In the genomic region with DNA sequence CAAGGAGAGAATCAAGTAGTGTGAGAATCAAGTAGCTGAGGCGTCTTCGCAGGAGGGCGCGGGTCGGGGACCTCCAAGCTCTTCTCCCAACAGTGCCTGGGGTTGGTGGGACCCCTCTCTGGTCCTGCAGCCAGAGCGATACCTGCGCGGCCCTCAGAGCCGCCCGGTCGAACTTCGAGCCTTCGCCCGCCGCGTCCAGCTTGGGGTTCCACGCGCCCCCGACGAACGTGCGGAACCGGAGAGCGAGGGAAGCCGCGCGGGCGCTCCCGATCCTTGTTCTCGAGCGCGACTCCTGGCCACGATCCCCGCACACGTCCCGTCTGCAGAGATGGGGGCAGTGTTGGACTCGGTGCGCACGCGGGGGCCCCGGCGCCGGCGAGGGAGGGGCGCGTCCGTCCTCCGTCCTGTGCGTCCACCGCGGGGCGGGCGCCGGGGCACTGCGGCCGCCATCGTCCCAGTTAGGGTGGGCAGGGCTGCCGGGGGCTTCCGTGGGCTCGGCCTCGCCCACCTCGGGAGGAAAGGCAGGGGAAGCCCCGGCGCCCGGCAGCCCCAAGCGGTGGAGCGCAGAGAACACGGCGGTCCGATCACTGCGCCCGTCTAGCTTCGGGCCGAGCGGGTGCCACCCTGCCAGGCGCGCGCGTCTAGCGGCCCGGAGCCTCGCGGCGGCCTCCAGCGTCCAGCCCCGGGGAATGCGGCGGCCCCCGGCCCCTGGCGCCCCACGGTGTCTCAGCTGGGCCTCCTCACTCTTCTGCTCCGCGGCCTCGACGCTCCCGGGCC, we compare ENCODE assay signal across 7 mouse cellular contexts. TPM values are rescaled to one million over a fixed set of nuclear protein-coding genes. Genes with fewer than 3 reads are reported as not detected.
DNase-seq lines count a peak whose midpoint lies in the region; ATAC-seq lines count a peak whose summit lies in the region.

TSS of gene She (plus strand) at position 556 of the 777 bp plus-strand sequence.

- peak within 1 kb of the TSS; percentile 66 for H3K9ac ChIP-seq in limb, embryonic 13.5 days

- peaks cover 77% of the 10 kb centered on the region for H3K27me3 ChIP-seq in forebrain, embryonic 10.5 days (ENCODE audit: poor library complexity, severe bottlenecking)
- peaks cover 79% of the 10 kb centered on the region for H3K27me3 ChIP-seq in hindbrain, embryonic 10.5 days (ENCODE audit: insufficient read depth, poor library complexity, severe bottlenecking)
- H3K27me3 ChIP-seq in limb, embryonic 13.5 days: peaks cover 81% of the 10 kb centered on the region

- peak; percentile 59; the same call in 1 of the 2 replicates for ATAC-seq in limb, embryonic 13.5 days (ENCODE audit: low FRiP score, low read depth)

- no peaks in the 10 kb centered on the region for H3K36me3 ChIP-seq in forebrain, embryonic 10.5 days (replicated peaks)
- H3K36me3 ChIP-seq in hindbrain, embryonic 10.5 days: no peaks in the 10 kb centered on the region
- no peaks in the 10 kb centered on the region for H3K36me3 ChIP-seq in limb, embryonic 13.5 days

- 2% methylated on average over 90 of the region's 96 CpGs for WGBS in forebrain, embryonic 10.5 days
- 3% methylated on average over 96 of the region's 96 CpGs for WGBS in hindbrain, embryonic 10.5 days
- 2% methylated on average over 92 of the region's 96 CpGs for WGBS in limb, embryonic 13.5 days

- peak within 1 kb of the TSS; percentile 58; the same call in 1 of the 2 replicates for H3K27ac ChIP-seq in forebrain, embryonic 10.5 days
- H3K27ac ChIP-seq in hindbrain, embryonic 10.5 days: peak within 1 kb of the TSS; percentile 70
- H3K27ac ChIP-seq in limb, embryonic 13.5 days: no peak within 1 kb of the TSS

- H3K4me3 ChIP-seq in forebrain, embryonic 10.5 days: peak within 1 kb of the TSS; percentile 51
- H3K4me3 ChIP-seq in hindbrain, embryonic 10.5 days: peak within 1 kb of the TSS; percentile 54
- H3K4me3 ChIP-seq in limb, embryonic 13.5 days: peak within 1 kb of the TSS; percentile 52

- peak within 1 kb of the TSS; percentile 72 for H3K4me2 ChIP-seq in limb, embryonic 13.5 days (replicated peaks)

- H3K9me3 ChIP-seq in forebrain, embryonic 10.5 days: no peaks in the 10 kb centered on the region; the same call in 1 of the 2 replicates
- 0 out of 2 replicates have a peak, but pooled peaks cover 2% of the 10 kb centered on the region for H3K9me3 ChIP-seq in hindbrain, embryonic 10.5 days
- H3K9me3 ChIP-seq in limb, embryonic 13.5 days: peaks cover 5% of the 10 kb centered on the region; the same call in 1 of the 2 replicates

- H3K4me1 ChIP-seq in forebrain, embryonic 10.5 days: peaks cover 13% of the 10 kb centered on the region
- peaks cover 12% of the 10 kb centered on the region for H3K4me1 ChIP-seq in hindbrain, embryonic 10.5 days (replicated peaks)
- peaks cover 10% of the 10 kb centered on the region for H3K4me1 ChIP-seq in limb, embryonic 13.5 days

- DNase-seq in adrenal gland, postnatal 36 days: peak; percentile 41 to 64
- DNase-seq in forebrain, embryonic 10.5 days (ENCODE audit: extremely low spot score, low spot score): no peak
- peak; percentile 35 for DNase-seq in hindbrain, embryonic 10.5 days (ENCODE audit: low spot score)
- peak; percentile 44 for DNase-seq in neural tube, embryonic 10.5 days (ENCODE audit: extremely low spot score, low spot score)
- DNase-seq in urinary bladder, postnatal 10 days (ENCODE audit: low spot score): no peak
- DNase-seq in layer of hippocampus, adult 9-10 months (ENCODE audit: low spot score): no peak

RNA-seq across cellular contexts. Expression of gene She, which starts in this region (rescaled TPM):
- total RNA-seq in adrenal gland, postnatal 36 days (2021): 1 to 10 TPM; 7.8 to 8.5 TPM
- polyA plus RNA-seq in forebrain, embryonic 10.5 days (2016; fragmentation: Nextera tagmentation; extraction: Ambion mirVana): 2.3 TPM in 2 replicates
- polyA plus RNA-seq in hindbrain, embryonic 10.5 days (2016; fragmentation: Nextera tagmentation; extraction: Ambion mirVana): 2.3 and 2.8 TPM in 2 replicates
- 3.1 and 3.6 TPM in 2 replicates for polyA plus RNA-seq in limb, embryonic 13.5 days (2015; fragmentation: Nextera tagmentation; extraction: Ambion mirVana)

Comparison
In these comparisons a context has a peak if more than half of its experiments do, and no peak if none do; other contexts are left out.
1. DNase-seq: peak in adrenal gland, postnatal 36 days (2 of 2), hindbrain, embryonic 10.5 days (single experiment) and neural tube, embryonic 10.5 days (single experiment); none in forebrain, embryonic 10.5 days (single experiment), urinary bladder, postnatal 10 days (single experiment) and layer of hippocampus, adult 9-10 months (single experiment).
2. Peak in every context shown above with its lines, with median percentiles within 50 percentile points of each other: H3K4me3 ChIP-seq.